Mouse (Mus musculus) stomach, postnatal 0 days (tissue): ENCODE measurements around the gene Bid. TPM values are rescaled to one million over a fixed set of nuclear protein-coding genes. Genes with fewer than 3 reads are reported as not detected.
A peak's percentile ranks its signal among the peaks of the same experiment; 100 is the strongest.
"Not testable (repeated sequence)": the region's sequence is repeated elsewhere in the genome, so short reads cannot be mapped to it uniquely, and the experiment has no call there.

Experiments
- ATAC-seq: fragments of 200-750 bp; cut with Nextera tagmentation; 2 replicates; pipeline ENCODE4 v1.8.0; 2017; ENCODE audit not compliant: low FRiP score, low TSS enrichment
- DNase-seq: peaks from one replicate; pipeline ENCODE4 v3.0.0-alpha.2; 2016; ENCODE audit warnings: low spot score
- H3K27ac ChIP-seq: fragments of 300-500 bp; sonication (generic); replicated peaks from 2 replicates; pipeline ENCODE4 v1.5.1; 2014; ENCODE audit warnings: mild to moderate bottlenecking, control low read depth
- H3K27me3 ChIP-seq: fragments of 300-500 bp; sonication (generic); 2 replicates; pipeline ENCODE4 v1.6.1; 2014; ENCODE audit warnings: low read length; ENCODE audit not compliant: control insufficient read depth, insufficient read depth
- H3K36me3 ChIP-seq: fragments of 300-500 bp; sonication (generic); 2 replicates; pipeline ENCODE4 v1.6.1; 2014; ENCODE audit warnings: low read length, mixed read lengths; ENCODE audit not compliant: control insufficient read depth, insufficient read depth
- H3K4me1 ChIP-seq: fragments of 300-500 bp; sonication (generic); replicated peaks from 2 replicates; pipeline ENCODE4 v1.6.1; 2014; ENCODE audit warnings: antibody characterized with exemption; ENCODE audit not compliant: control insufficient read depth, insufficient read depth
- H3K4me2 ChIP-seq: fragments of 300-500 bp; sonication (generic); replicated peaks from 2 replicates; pipeline ENCODE4 v1.6.1; 2014; ENCODE audit warnings: low read depth, mild to moderate bottlenecking, control low read depth, moderate library complexity
- H3K4me3 ChIP-seq: fragments of 300-500 bp; sonication (generic); 2 replicates; pipeline ENCODE4 v1.5.1; 2014; ENCODE audit warnings: low read depth, low read length, control low read depth
- H3K9ac ChIP-seq: fragments of 300-500 bp; sonication (generic); 2 replicates; pipeline ENCODE4 v1.6.1; 2014; ENCODE audit warnings: mild to moderate bottlenecking, low read length, control low read depth, mixed read lengths
- H3K9me3 ChIP-seq: fragments of 300-500 bp; sonication (generic); 2 replicates; pipeline ENCODE4 v1.6.1; 2016; ENCODE audit warnings: low read length; ENCODE audit not compliant: control insufficient read depth
- CTCF ChIP-seq: IDR thresholded peaks from 2 replicates; pipeline ENCODE4 v1.5.1; 2016; ENCODE audit warnings: antibody characterized with exemption, low read depth, mild to moderate bottlenecking, moderate library complexity
- EP300 ChIP-seq: optimal IDR thresholded peaks from 2 replicates; pipeline ENCODE3; 2016; ENCODE audit warnings: antibody characterized with exemption
- WGBS: fragments of 180-500 bp; shearing (Covaris S2); extraction: QIAGEN DNeasy Blood & Tissue Kit; methylation state at CpG from one replicate; pipeline ENCODE4 v1.1.7; 2014; 5-methylcytosine and 5-hydroxymethylcytosine counted together
- polyA plus RNA-seq: library from polyadenylated mRNA; unstranded; fragments of >200 nt; fragmentation: Nextera tagmentation; extraction: Ambion mirVana; gene quantifications from 2 replicates; pipeline ENCODE4 v1.2.1, GENCODE M21; 2015

Bid gene
- polyA plus RNA-seq, 1 experiment from 2014 or later = 21.6 TPM

GRCm38 (mm10) chr6:120932597-120932996 is 15.9 kb upstream of the Bid start:
- TF ChIP-seq EP300 (no peak), CTCF (no peak)
- Histone ChIP-seq H3K36me3 (peaks cover 4% of the 10 kb centered on the region; the same call in 1 of the 2 replicates), H3K4me1 (no peaks in the 10 kb centered on the region), H3K9me3 (no peaks in the 10 kb centered on the region), H3K27me3 (no peaks in the 10 kb centered on the region), H3K27ac (no peak overlapping the region), H3K9ac (no peak overlapping the region), H3K4me2 (no peak overlapping the region), H3K4me3 (no peak overlapping the region)
- ATAC-seq (no peak), DNase-seq (no peak)
- WGBS = 87% methylated on average over 12 of the region's 12 CpGs

- no peak for TF ChIP-seq CTCF
- no peak for TF ChIP-seq EP300
- no peaks in the 10 kb centered on the region for H3K4me1 ChIP-seq
- H3K27me3 ChIP-seq = no peaks in the 10 kb centered on the region
- 69% methylated on average over 6 of the region's 6 CpGs for WGBS
- peak; percentile 44; the same call in 1 of the 2 replicates for ATAC-seq
- no peak overlapping the region for H3K27ac ChIP-seq
- no peak overlapping the region for H3K4me2 ChIP-seq
- no peak overlapping the region for H3K4me3 ChIP-seq
- peaks cover 4% of the 10 kb centered on the region; the same call in 1 of the 2 replicates for H3K36me3 ChIP-seq
- H3K9me3 ChIP-seq = no peaks in the 10 kb centered on the region
- DNase-seq = no peak
- no peak overlapping the region for H3K9ac ChIP-seq
Measured at GRCm38 (mm10) chr6:120930450-120931306, 14.0 kb upstream of the Bid start.

GRCm38 (mm10) chr6:120929421-120929820 is 12.8 kb upstream of the Bid start:
- H3K9ac ChIP-seq = no peak overlapping the region
- DNase-seq = no peak
- TF ChIP-seq CTCF (no peak), EP300 (no peak)
- H3K4me2 ChIP-seq = no peak overlapping the region
- H3K4me3 ChIP-seq = no peak overlapping the region
- H3K27me3 ChIP-seq = no peaks in the 10 kb centered on the region
- H3K9me3 ChIP-seq = no peaks in the 10 kb centered on the region
- no peaks in the 10 kb centered on the region; the same call in 1 of the 2 replicates for H3K36me3 ChIP-seq
- 21% methylated on average over 1 of the region's 1 CpGs for WGBS
- no peak overlapping the region for H3K27ac ChIP-seq
- no peaks in the 10 kb centered on the region for H3K4me1 ChIP-seq
- ATAC-seq = no peak

- Histone ChIP-seq H3K27ac (no peak overlapping the region), H3K4me2 (no peak overlapping the region), H3K9me3 (no peaks in the 10 kb centered on the region), H3K27me3 (no peaks in the 10 kb centered on the region), H3K9ac (no peak overlapping the region), H3K36me3 (no peaks in the 10 kb centered on the region), H3K4me3 (no peak overlapping the region), H3K4me1 (no peaks in the 10 kb centered on the region)
- 59% methylated on average over 3 of the region's 3 CpGs for WGBS
- TF ChIP-seq EP300 (no peak), CTCF (no peak)
- DNase-seq (peak; percentile 40), ATAC-seq (peak; percentile 67; the same call in 1 of the 2 replicates)
Measured at GRCm38 (mm10) chr6:120927765-120928164, 11.1 kb upstream of the Bid start.

GRCm38 (mm10) chr6:120926880-120927279 is 10.2 kb upstream of the Bid start:
- 0 out of 2 replicates have a peak, but pooled peaks have one; percentile 25 for ATAC-seq
- Histone ChIP-seq H3K36me3 (no peaks in the 10 kb centered on the region), H3K27me3 (no peaks in the 10 kb centered on the region), H3K4me1 (no peaks in the 10 kb centered on the region), H3K4me2 (no peak overlapping the region), H3K4me3 (no peak overlapping the region), H3K9me3 (no peaks in the 10 kb centered on the region), H3K27ac (no peak overlapping the region), H3K9ac (no peak overlapping the region)
- no peak for TF ChIP-seq CTCF
- no peak for TF ChIP-seq EP300
- DNase-seq = no peak
- 59% methylated on average over 2 of the region's 2 CpGs for WGBS

GRCm38 (mm10) chr6:120924791-120925321 is 8.2 kb upstream of the Bid start:
- not testable (repeated sequence) for ATAC-seq

More at GRCm38 (mm10) chr6:120924791-120925321, 8.2 kb upstream of the Bid start:
- not testable (repeated sequence) for H3K4me1 ChIP-seq, H3K9ac ChIP-seq, H3K4me2 ChIP-seq, H3K9me3 ChIP-seq, DNase-seq, H3K4me3 ChIP-seq, H3K27me3 ChIP-seq, H3K27ac ChIP-seq, H3K36me3 ChIP-seq
- WGBS = 70% methylated on average over 2 of the region's 2 CpGs
